Mouse (Mus musculus): ENCODE results near the gene Gm4791.

Gm4791 gene

DNA sequence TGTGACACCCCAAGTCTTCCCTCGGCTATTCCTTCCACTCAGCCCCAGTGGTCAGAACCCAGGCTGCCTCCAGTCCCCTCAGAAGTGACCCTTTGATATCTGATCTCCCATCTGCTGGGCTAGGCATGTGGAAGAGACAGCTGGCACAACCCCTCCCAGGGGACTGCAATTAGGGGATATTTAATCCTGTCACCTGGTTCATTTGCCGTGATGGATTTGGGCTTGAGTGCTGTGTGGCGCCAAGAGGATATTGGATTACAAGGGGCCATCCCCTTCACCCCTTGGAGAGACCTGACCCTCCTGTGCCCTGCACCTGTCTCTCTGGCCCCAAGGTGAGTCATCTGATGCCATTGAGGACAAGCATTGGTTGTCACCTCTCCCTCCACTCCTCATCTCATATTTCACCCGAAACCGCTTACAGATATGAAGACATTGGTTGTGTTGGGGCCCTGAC lies at the start of gene Gm4791:
Gene Gm4791 (plus strand): TSS at position 404 of the 454 bp plus-strand sequence.
- peak; percentile 30 for DNase-seq (ENCODE audit: low read depth, low spot score)

DNA sequence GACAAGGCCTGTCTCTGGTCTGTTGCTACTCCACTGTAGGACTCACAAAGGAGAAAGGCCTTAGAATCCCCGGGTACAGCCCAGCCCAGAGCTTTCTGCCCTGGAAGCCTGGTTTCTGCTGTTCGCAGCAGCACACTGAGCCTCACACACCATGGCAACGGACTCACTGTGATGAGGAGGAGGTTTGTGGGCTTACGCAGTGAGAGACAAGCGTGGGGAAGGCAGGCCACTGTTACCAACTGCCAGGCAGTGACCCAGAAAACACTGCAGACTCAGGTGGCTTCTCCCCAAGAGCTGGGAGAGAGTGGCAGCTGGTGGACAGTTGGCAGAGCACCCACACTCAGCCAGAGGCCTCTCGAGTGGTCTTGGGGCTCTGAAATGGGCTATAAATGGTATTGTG lies 42.3 kb upstream of the Gm4791 start:
- no peak for DNase-seq (ENCODE audit: low read depth, low spot score)

- DNase-seq (ENCODE audit: low read depth, low spot score), result no peak
Measured at GRCm38 (mm10) chr9:46957420-46957950, 41.1 kb upstream of the Gm4791 start.

DNA sequence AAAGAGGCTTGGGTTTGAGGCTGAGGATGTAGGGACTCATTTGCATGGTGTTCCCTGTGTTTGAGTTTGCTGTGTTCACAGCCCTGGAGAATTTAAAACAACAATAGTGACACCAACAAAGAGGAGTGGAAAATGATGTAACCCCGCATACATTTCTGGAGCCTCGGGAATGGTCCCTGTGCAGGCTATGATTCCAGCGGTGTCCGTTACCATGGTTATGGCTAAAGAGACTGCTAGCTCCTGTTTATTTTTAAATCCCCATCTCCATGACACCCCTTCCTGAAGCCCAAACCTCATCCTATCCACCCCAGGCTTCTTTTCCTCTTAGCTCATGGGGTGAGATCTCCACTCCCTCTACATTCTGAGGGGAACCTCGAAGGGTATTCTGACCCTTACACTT lies 32.5 kb upstream of the Gm4791 start:
- DNase-seq (ENCODE audit: low read depth, low spot score), result no peak

DNA sequence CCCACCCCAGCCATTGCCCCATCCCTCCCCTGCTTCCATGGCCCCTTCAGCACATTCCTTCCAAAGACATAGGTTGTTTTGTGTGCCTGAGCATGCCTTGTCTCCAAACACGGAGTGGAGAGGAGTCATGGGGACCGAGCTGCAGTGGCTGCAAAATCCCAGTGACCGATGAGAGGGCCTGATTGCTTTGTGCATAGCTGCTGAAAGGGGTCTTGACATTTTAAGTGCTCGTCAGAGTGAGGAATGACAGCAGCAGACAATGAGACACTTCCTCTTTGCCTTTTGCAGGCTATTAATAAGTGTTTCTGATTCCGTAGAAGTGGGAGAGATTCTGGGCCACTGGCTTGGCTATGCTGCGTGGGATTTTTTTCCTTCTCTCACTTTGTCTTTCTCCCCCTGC lies 29.6 kb upstream of the Gm4791 start:
- peak; percentile 7 for DNase-seq (ENCODE audit: low read depth, low spot score)

- no peak for DNase-seq (ENCODE audit: low read depth, low spot score)
Measured at GRCm38 (mm10) chr9:46969406-46969805, 29.1 kb upstream of the Gm4791 start.

DNA sequence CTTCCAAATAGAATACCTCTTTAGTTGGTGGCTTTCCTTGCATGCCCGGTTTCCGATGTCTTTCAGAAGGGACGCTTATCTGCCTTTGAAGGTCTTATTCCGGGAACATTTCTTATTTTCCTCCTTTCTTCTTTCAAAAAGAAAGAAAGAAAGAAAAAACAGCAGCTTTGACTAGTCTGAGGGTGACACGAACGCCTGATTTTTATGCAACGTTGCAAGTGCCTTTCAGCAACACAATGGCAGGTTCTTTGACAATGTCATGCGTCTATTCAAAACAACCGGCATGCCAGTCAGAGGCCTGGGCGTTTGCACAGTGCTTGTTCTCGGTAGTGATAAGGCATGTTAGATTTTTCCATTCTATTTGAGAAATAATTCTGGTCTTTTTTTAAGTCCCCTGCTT lies 19.7 kb upstream of the Gm4791 start:
- DNase-seq (ENCODE audit: low read depth, low spot score), result no peak

- DNase-seq (ENCODE audit: low read depth, low spot score), result peak; percentile 17
Measured at GRCm38 (mm10) chr9:46980111-46980510, 18.4 kb upstream of the Gm4791 start.

DNA sequence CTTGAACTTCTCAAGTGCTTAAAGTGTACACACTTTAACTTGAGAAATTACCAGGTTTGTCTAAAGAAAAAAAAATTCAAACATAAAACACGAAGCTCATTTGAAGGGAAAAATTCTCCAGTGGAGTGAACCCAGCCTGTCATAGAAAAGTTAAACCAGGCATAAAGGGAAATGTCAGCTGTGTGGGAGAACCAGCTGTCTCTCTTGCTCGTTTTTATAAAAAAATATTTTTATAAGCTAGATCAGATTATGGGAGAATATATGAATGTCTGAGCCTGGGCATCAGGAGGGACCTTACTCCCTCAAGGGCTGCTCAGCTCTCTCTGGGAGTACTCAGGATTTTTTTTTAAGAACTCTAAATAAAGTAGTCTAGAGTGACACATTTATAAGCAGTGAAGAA lies 15.1 kb upstream of the Gm4791 start:
- DNase-seq (ENCODE audit: low read depth, low spot score), result no peak

DNA sequence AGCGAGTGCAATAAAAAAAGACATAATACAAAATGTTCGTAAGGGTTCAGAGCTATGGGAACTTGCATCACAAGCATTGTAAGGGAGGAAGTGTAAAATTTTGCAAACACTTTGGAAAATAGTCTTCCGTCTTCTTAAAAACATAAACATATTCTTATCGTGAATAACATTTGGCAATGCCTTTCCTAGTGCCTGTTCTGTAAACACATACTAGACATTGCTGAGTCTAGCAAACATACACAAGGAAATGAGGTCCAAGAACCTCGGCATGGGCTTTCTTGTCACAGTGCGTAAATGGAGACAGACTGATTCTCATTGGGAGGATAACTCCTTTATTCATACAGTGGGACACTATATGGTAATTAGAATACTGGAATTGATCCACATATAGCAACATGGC lies 43.0 kb downstream of the Gm4791 start:
- DNase-seq (ENCODE audit: low read depth, low spot score), result no peak
